Mouse (Mus musculus) megakaryocyte, embryonic 14.5 days (primary cell): ENCODE measurements around the gene 2610507B11Rik.

ENCODE experiments used
- FLI1 ChIP-seq: IDR thresholded peaks from 2 replicates; pipeline ENCODE4 v1.6.1; 2012; ENCODE audit warnings: low read length, inconsistent platforms, mixed read lengths
- GATA1 ChIP-seq: IDR thresholded peaks from 3 replicates; pipeline ENCODE4 v1.6.1; 2012; ENCODE audit warnings: mixed read lengths, low read length, inconsistent platforms, borderline replicate concordance

DNA sequence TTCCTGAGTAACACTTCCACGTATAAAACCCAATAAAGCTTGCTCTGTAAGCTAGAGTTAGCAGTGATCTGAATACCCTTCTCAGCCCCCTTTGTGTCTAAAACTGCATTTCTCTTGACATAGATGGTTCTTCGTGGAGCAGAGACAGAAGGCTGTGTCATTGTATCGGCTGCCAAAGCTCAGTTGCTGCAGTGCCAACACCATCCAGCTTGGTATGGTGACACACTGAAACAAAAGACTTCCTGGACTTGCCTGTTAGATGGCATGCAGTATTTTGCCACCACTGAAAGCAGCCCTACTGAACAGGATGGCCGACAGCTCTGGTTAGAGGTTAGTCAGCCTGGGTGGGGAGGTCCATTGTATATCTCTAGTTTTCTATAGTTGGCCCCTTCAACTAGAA lies 18.0 kb downstream of the 2610507B11Rik start:
- no peak for TF ChIP-seq FLI1
- no peak for TF ChIP-seq GATA1
